Mouse (Mus musculus): ENCODE data around the gene Isca1. TPM values are rescaled to one million over a fixed set of nuclear protein-coding genes. Genes with fewer than 3 reads are reported as not detected.
"Not testable (repeated sequence)": the region's sequence is repeated elsewhere in the genome, so short reads cannot be mapped to it uniquely, and the experiment has no call there.

Gene Isca1
- polyA plus RNA-seq, 1 experiment from 2014 or later, result 145 TPM

- no peak for ATAC-seq
- Histone ChIP-seq H3K9ac (replicated peaks; ENCODE audit: low read depth, low read length) (no peak overlapping the region), H3K4me3 (replicated peaks; ENCODE audit: low read length) (no peak overlapping the region), H3K27me3 (replicated peaks; ENCODE audit: control insufficient read depth, insufficient read depth, low read length) (no peaks in the 10 kb centered on the region), H3K4me1 (replicated peaks; ENCODE audit: control insufficient read depth, insufficient read depth, low read length) (no peaks in the 10 kb centered on the region), H3K4me2 (ENCODE audit: low read length) (no peak overlapping the region), H3K27ac (ENCODE audit: low read length) (no peak overlapping the region), H3K9me3 (ENCODE audit: control insufficient read depth, low read length) (no peaks in the 10 kb centered on the region), H3K36me3 (ENCODE audit: control insufficient read depth, insufficient read depth) (peaks cover 62% of the 10 kb centered on the region)
- WGBS, result 87% methylated on average over 1 of the region's 1 CpGs
Measured at GRCm38 (mm10) chr13:59794786-59795185, 25.2 kb upstream of the Isca1 start.

- Histone ChIP-seq H3K27me3 (replicated peaks; ENCODE audit: control insufficient read depth, insufficient read depth, low read length) (no peaks in the 10 kb centered on the region), H3K9me3 (ENCODE audit: control insufficient read depth, low read length) (no peaks in the 10 kb centered on the region), H3K27ac (ENCODE audit: low read length) (no peak within 1 kb of the TSS), H3K4me3 (replicated peaks; ENCODE audit: low read length) (no peak within 1 kb of the TSS), H3K4me2 (ENCODE audit: low read length) (no peak within 1 kb of the TSS), H3K4me1 (replicated peaks; ENCODE audit: control insufficient read depth, insufficient read depth, low read length) (no peaks in the 10 kb centered on the region), H3K36me3 (ENCODE audit: control insufficient read depth, insufficient read depth) (peaks cover 59% of the 10 kb centered on the region), H3K9ac (replicated peaks; ENCODE audit: low read depth, low read length) (no peak within 1 kb of the TSS)
- ATAC-seq, result no peak
- 91% methylated on average over 7 of the region's 7 CpGs for WGBS
Measured at GRCm38 (mm10) chr13:59782145-59782544, 12.5 kb upstream of the Isca1 start, which contains the start of gene Gm49354. TSS of gene Gm49354 (minus strand) at chr13:59782245.

DNA sequence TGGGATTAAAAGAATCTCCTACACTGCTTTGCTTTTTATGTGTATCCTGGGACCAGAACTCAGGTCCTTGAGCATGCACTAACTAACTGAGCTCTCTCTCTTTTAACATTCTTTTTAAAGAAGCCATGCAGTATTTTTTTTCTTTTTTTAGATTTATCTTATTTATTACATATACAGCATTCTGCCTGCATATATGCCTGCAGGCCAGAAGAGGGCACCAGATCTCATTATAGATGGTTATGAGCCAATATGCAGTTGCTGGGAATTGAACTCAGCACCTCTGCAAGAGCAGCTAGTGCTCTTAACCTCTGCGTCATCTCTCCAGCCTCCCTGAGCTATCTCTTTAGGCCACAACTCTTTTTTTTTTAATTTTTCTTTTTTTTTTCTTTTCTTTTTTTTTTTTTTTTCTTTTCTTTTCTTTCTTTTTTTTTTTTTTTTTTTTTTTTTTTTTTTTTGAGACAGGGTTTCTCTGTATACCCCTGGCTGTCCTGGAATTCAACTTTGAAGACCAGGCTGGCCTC, 10.2 kb upstream of the Isca1 start:
- not testable (repeated sequence) for H3K9me3 ChIP-seq (ENCODE audit: control insufficient read depth, low read length); H3K27me3 ChIP-seq (replicated peaks; ENCODE audit: control insufficient read depth, insufficient read depth, low read length); H3K27ac ChIP-seq (ENCODE audit: low read length); H3K4me2 ChIP-seq (ENCODE audit: low read length); H3K4me1 ChIP-seq (replicated peaks; ENCODE audit: control insufficient read depth, insufficient read depth, low read length); H3K9ac ChIP-seq (replicated peaks; ENCODE audit: low read depth, low read length); ATAC-seq; H3K4me3 ChIP-seq (replicated peaks; ENCODE audit: low read length)
- H3K36me3 ChIP-seq (ENCODE audit: control insufficient read depth, insufficient read depth), result peaks cover 48% of the 10 kb centered on the region
- WGBS, result 88% methylated on average over 1 of the region's 1 CpGs

GRCm38 (mm10) chr13:59779213-59779612, 9.6 kb upstream of the Isca1 start:
- no peak overlapping the region for H3K4me2 ChIP-seq (ENCODE audit: low read length)
- no peaks in the 10 kb centered on the region for H3K9me3 ChIP-seq (ENCODE audit: control insufficient read depth, low read length)
- ATAC-seq, result no peak
- WGBS, result 88% methylated on average over 4 of the region's 4 CpGs
- H3K4me3 ChIP-seq (replicated peaks; ENCODE audit: low read length), result no peak overlapping the region
- no peak overlapping the region for H3K9ac ChIP-seq (replicated peaks; ENCODE audit: low read depth, low read length)
- no peaks in the 10 kb centered on the region for H3K4me1 ChIP-seq (replicated peaks; ENCODE audit: control insufficient read depth, insufficient read depth, low read length)
- no peaks in the 10 kb centered on the region for H3K27me3 ChIP-seq (replicated peaks; ENCODE audit: control insufficient read depth, insufficient read depth, low read length)
- no peak overlapping the region for H3K27ac ChIP-seq (ENCODE audit: low read length)
- peaks cover 48% of the 10 kb centered on the region for H3K36me3 ChIP-seq (ENCODE audit: control insufficient read depth, insufficient read depth)

GRCm38 (mm10) chr13:59775168-59775567, 5.6 kb upstream of the Isca1 start:
- no peak overlapping the region for H3K9ac ChIP-seq (replicated peaks; ENCODE audit: low read depth, low read length)
- peaks cover 10% of the 10 kb centered on the region for H3K4me1 ChIP-seq (replicated peaks; ENCODE audit: control insufficient read depth, insufficient read depth, low read length)
- H3K4me3 ChIP-seq (replicated peaks; ENCODE audit: low read length), result no peak overlapping the region
- 83% methylated on average over 3 of the region's 3 CpGs for WGBS
- no peaks in the 10 kb centered on the region for H3K27me3 ChIP-seq (replicated peaks; ENCODE audit: control insufficient read depth, insufficient read depth, low read length)
- no peaks in the 10 kb centered on the region for H3K9me3 ChIP-seq (ENCODE audit: control insufficient read depth, low read length)
- H3K4me2 ChIP-seq (ENCODE audit: low read length), result no peak overlapping the region
- no peak for ATAC-seq
- H3K27ac ChIP-seq (ENCODE audit: low read length), result no peak overlapping the region
- H3K36me3 ChIP-seq (ENCODE audit: control insufficient read depth, insufficient read depth), result peaks cover 20% of the 10 kb centered on the region

- no peak for ATAC-seq
- Histone ChIP-seq H3K27me3 (replicated peaks; ENCODE audit: control insufficient read depth, insufficient read depth, low read length) (no peaks in the 10 kb centered on the region), H3K27ac (ENCODE audit: low read length) (peak overlapping the region; percentile 99), H3K4me2 (ENCODE audit: low read length) (no peak overlapping the region), H3K4me3 (replicated peaks; ENCODE audit: low read length) (no peak overlapping the region), H3K36me3 (ENCODE audit: control insufficient read depth, insufficient read depth) (0 out of 2 replicates have a peak, but pooled peaks cover 6% of the 10 kb centered on the region), H3K4me1 (replicated peaks; ENCODE audit: control insufficient read depth, insufficient read depth, low read length) (peaks cover 31% of the 10 kb centered on the region), H3K9me3 (ENCODE audit: control insufficient read depth, low read length) (no peaks in the 10 kb centered on the region), H3K9ac (replicated peaks; ENCODE audit: low read depth, low read length) (no peak overlapping the region)
- 45% methylated on average over 9 of the region's 9 CpGs for WGBS
Measured at GRCm38 (mm10) chr13:59771257-59771656, 1.6 kb upstream of the Isca1 start.

- 65% methylated on average over 9 of the region's 9 CpGs for WGBS
- peak overlapping the region; percentile 99 for H3K27ac ChIP-seq (ENCODE audit: low read length)
- no peaks in the 10 kb centered on the region for H3K27me3 ChIP-seq (replicated peaks; ENCODE audit: control insufficient read depth, insufficient read depth, low read length)
- peaks cover 31% of the 10 kb centered on the region for H3K4me1 ChIP-seq (replicated peaks; ENCODE audit: control insufficient read depth, insufficient read depth, low read length)
- 0 out of 2 replicates have a peak, but pooled peaks cover 6% of the 10 kb centered on the region for H3K36me3 ChIP-seq (ENCODE audit: control insufficient read depth, insufficient read depth)
- H3K4me2 ChIP-seq (ENCODE audit: low read length), result peak overlapping the region; percentile 68
- ATAC-seq, result no peak
- H3K4me3 ChIP-seq (replicated peaks; ENCODE audit: low read length), result peak overlapping the region; percentile 75
- H3K9me3 ChIP-seq (ENCODE audit: control insufficient read depth, low read length), result no peaks in the 10 kb centered on the region
- H3K9ac ChIP-seq (replicated peaks; ENCODE audit: low read depth, low read length), result peak overlapping the region; percentile 80; the same call in 1 of the 2 replicates
Measured at GRCm38 (mm10) chr13:59770847-59771246, 1.2 kb upstream of the Isca1 start.

GRCm38 (mm10) chr13:59770164-59770562, 553 bp upstream of the Isca1 start:
- ATAC-seq, result peak; percentile 82
- H3K9me3 ChIP-seq (ENCODE audit: control insufficient read depth, low read length), result no peaks in the 10 kb centered on the region
- H3K4me3 ChIP-seq (replicated peaks; ENCODE audit: low read length), result peak overlapping the region; percentile 75
- H3K4me2 ChIP-seq (ENCODE audit: low read length), result peak overlapping the region; percentile 68
- no peaks in the 10 kb centered on the region for H3K27me3 ChIP-seq (replicated peaks; ENCODE audit: control insufficient read depth, insufficient read depth, low read length)
- H3K9ac ChIP-seq (replicated peaks; ENCODE audit: low read depth, low read length), result peak overlapping the region; percentile 80
- peaks cover 31% of the 10 kb centered on the region for H3K4me1 ChIP-seq (replicated peaks; ENCODE audit: control insufficient read depth, insufficient read depth, low read length)
- H3K27ac ChIP-seq (ENCODE audit: low read length), result peak overlapping the region; percentile 99
- WGBS, result 0% methylated on average over 28 of the region's 28 CpGs
- 0 out of 2 replicates have a peak, but pooled peaks cover 5% of the 10 kb centered on the region for H3K36me3 ChIP-seq (ENCODE audit: control insufficient read depth, insufficient read depth)

- Histone ChIP-seq H3K9me3 (ENCODE audit: control insufficient read depth, low read length) (no peaks in the 10 kb centered on the region), H3K9ac (replicated peaks; ENCODE audit: low read depth, low read length) (0 out of 2 replicates have a peak overlapping the region, but pooled peaks have one; percentile 77), H3K36me3 (ENCODE audit: control insufficient read depth, insufficient read depth) (no peaks in the 10 kb centered on the region), H3K4me2 (ENCODE audit: low read length) (peak overlapping the region; percentile 56), H3K27ac (ENCODE audit: low read length) (no peak overlapping the region), H3K4me1 (replicated peaks; ENCODE audit: control insufficient read depth, insufficient read depth, low read length) (peaks cover 31% of the 10 kb centered on the region), H3K27me3 (replicated peaks; ENCODE audit: control insufficient read depth, insufficient read depth, low read length) (no peaks in the 10 kb centered on the region), H3K4me3 (replicated peaks; ENCODE audit: low read length) (peak overlapping the region; percentile 75)
- WGBS, result 27% methylated on average over 13 of the region's 13 CpGs
- ATAC-seq, result no peak
Measured at GRCm38 (mm10) chr13:59768531-59768930, 1.1 kb downstream of the Isca1 start.
